Mouse (Mus musculus) myocyte (in vitro differentiated cells): ENCODE results near the gene Slc22a3. TPM values are rescaled to one million over a fixed set of nuclear protein-coding genes. Genes with fewer than 3 reads are reported as not detected.

ENCODE experiments used
- H3K27me3 ChIP-seq: one replicate; pipeline ENCODE4 v1.6.1; 2011; ENCODE audit not compliant: control insufficient read depth, insufficient read depth, insufficient read length
- H3K36me3 ChIP-seq: one replicate; pipeline ENCODE4 v1.6.1; 2011; ENCODE audit not compliant: control insufficient read depth, insufficient read depth
- H3K4me2 ChIP-seq: one replicate; pipeline ENCODE4 v1.6.1; 2011; ENCODE audit warnings: low read depth, control low read depth
- H3K4me3 ChIP-seq: one replicate; pipeline ENCODE4 v1.5.1; 2011; ENCODE audit warnings: mild to moderate bottlenecking, control low read depth, moderate library complexity
- H3K79me2 ChIP-seq: one replicate; pipeline ENCODE4 v1.6.1; 2011; ENCODE audit not compliant: control insufficient read depth, insufficient read depth
- H3ac ChIP-seq: one replicate; pipeline ENCODE4 v1.6.1; 2011; ENCODE audit not compliant: control insufficient read depth, insufficient read length
- CEBPB ChIP-seq: IDR thresholded peaks from 2 replicates; pipeline ENCODE4 v1.6.1; 2011; ENCODE audit warnings: mild to moderate bottlenecking, moderate library complexity; ENCODE audit not compliant: poor library complexity, insufficient read depth, severe bottlenecking
- E2F4 ChIP-seq: IDR thresholded peaks from one replicate; pipeline ENCODE4 v1.6.1; 2011; ENCODE audit warnings: mild to moderate bottlenecking, control low read depth, moderate library complexity; ENCODE audit not compliant: insufficient read depth
- MAX ChIP-seq: IDR thresholded peaks from one replicate; pipeline ENCODE4 v1.6.1; 2011; ENCODE audit warnings: low read depth, mild to moderate bottlenecking, control low read depth
- MYOD1 ChIP-seq, 3 experiments: IDR thresholded peaks; one replicate each; pipeline ENCODE4 v1.6.1; 2011; ENCODE audit warnings: control low read depth in 2 of 3, low read depth in 2 of 3, mild to moderate bottlenecking in 2 of 3, moderate library complexity in 1 of 3; ENCODE audit not compliant: insufficient read length in 2 of 3, control insufficient read depth in 1 of 3
- MYOG ChIP-seq, 3 experiments: IDR thresholded peaks; one replicate each; pipeline ENCODE4 v1.6.1; 2011; ENCODE audit warnings: control low read depth in 2 of 3, low read depth in 2 of 3, mild to moderate bottlenecking in 2 of 3; ENCODE audit not compliant: insufficient read length in 2 of 3, control insufficient read depth in 1 of 3, insufficient read depth in 1 of 3
- POLR2A ChIP-seq: IDR thresholded peaks from one replicate; pipeline ENCODE4 v1.6.1; 2011; ENCODE audit warnings: low read depth, mild to moderate bottlenecking, control low read depth, moderate library complexity; ENCODE audit not compliant: insufficient read length
- POLR2AphosphoS2 ChIP-seq: IDR thresholded peaks from one replicate; pipeline ENCODE4 v1.6.1; 2011; ENCODE audit warnings: low read depth, control low read depth; ENCODE audit not compliant: insufficient read length
- REST ChIP-seq: IDR thresholded peaks from one replicate; pipeline ENCODE4 v1.6.1; 2011; ENCODE audit warnings: mild to moderate bottlenecking, control low read depth, moderate library complexity; ENCODE audit not compliant: insufficient read depth, insufficient read length
- SRF ChIP-seq: IDR thresholded peaks from one replicate; pipeline ENCODE4 v1.6.1; 2011; ENCODE audit warnings: low read depth; ENCODE audit not compliant: control insufficient read depth, insufficient read length
- TCF12 ChIP-seq: IDR thresholded peaks from one replicate; pipeline ENCODE4 v1.6.1; 2011; ENCODE audit warnings: mild to moderate bottlenecking, control low read depth; ENCODE audit not compliant: poor library complexity, insufficient read depth, severe bottlenecking
- TCF3 ChIP-seq: IDR thresholded peaks from one replicate; pipeline ENCODE4 v1.6.1; 2011; ENCODE audit warnings: low read depth, control low read depth; ENCODE audit not compliant: insufficient read length
- USF1 ChIP-seq: IDR thresholded peaks from one replicate; pipeline ENCODE4 v1.6.1; 2011; ENCODE audit warnings: low read depth, mild to moderate bottlenecking, control low read depth, moderate library complexity
- polyA plus RNA-seq: library from polyadenylated mRNA; unstranded; fragments of >200 nt; fragmentation: generic; extraction: Trizol; gene quantifications from one replicate; pipeline ENCODE4 v1.2.1, GENCODE M21; 2012; ENCODE audit warnings: missing spikeins

Slc22a3 gene
- polyA plus RNA-seq, 1 experiment: not detected

DNA sequence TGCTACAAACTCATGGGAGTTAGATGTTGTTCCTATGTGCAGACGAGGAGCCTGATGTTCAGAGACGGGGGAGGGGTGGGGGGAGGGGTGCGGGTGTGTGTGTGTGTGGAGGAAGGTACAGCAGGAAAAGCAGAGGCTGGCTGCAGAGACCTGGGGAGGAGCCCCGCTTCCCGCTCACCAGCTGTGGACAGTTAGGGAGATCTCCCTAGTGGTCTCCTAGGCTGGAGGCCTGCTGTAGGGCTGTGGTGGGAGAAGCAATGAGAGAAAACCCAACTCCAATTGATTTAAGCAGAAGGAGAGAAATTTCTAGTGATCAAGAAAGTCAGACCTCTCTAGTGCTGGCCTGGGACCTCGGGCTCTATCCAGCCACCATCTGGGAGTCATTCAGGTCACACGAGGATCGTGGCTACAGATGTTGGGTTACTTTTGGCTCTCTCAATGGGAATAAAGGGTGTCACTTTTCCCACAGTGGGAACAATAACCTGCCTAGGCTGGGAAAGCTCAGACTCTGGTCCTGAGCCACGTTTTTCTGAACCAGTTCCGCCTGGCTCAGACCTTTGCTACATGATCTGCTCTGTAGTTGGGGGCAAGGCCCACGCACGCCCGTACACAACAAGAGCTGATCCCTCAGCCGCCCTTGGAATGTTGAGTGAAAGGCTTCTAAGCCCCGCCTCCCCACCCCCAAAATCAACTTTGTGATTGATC, 92.3 kb downstream of the Slc22a3 start:
- TF ChIP-seq REST (no peak), MYOG (IDR thresholded peaks at IDR 0.05; ENCODE audit: control insufficient read depth in 1 of 3, insufficient read depth in 1 of 3, insufficient read length in 2 of 3, low read depth in 2 of 3) (no peak)
- no peak overlapping the region for H3K4me2 ChIP-seq
- no peaks in the 10 kb centered on the region for H3K36me3 ChIP-seq
- no peaks in the 10 kb centered on the region for H3K79me2 ChIP-seq
- no peak overlapping the region for H3K4me3 ChIP-seq
- peaks cover 43% of the 10 kb centered on the region for H3K27me3 ChIP-seq
- no peak overlapping the region for H3ac ChIP-seq

DNA sequence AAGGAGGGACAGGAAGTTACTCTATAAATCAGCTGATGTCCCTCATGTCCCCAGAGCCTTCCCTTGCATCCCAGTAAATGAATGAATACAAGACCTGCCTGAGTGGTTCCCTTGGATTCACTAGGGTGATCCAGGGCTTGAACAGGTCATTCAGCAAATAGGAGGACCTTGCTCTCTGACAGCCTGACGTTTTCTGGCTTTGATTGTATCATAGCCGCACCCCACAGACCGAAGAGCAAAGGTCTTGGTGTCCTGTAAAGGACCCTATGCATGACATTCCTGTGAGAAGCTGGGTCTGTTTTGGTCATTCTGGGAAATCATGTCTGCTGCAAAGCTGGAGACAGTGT, 94.6 kb downstream of the Slc22a3 start:
- Histone ChIP-seq H3K4me2 (no peak overlapping the region), H3K36me3 (no peaks in the 10 kb centered on the region), H3K79me2 (no peaks in the 10 kb centered on the region), H3K4me3 (no peak overlapping the region), H3K27me3 (peaks cover 25% of the 10 kb centered on the region), H3ac (no peak overlapping the region)
- no peak for TF ChIP-seq TCF12

DNA sequence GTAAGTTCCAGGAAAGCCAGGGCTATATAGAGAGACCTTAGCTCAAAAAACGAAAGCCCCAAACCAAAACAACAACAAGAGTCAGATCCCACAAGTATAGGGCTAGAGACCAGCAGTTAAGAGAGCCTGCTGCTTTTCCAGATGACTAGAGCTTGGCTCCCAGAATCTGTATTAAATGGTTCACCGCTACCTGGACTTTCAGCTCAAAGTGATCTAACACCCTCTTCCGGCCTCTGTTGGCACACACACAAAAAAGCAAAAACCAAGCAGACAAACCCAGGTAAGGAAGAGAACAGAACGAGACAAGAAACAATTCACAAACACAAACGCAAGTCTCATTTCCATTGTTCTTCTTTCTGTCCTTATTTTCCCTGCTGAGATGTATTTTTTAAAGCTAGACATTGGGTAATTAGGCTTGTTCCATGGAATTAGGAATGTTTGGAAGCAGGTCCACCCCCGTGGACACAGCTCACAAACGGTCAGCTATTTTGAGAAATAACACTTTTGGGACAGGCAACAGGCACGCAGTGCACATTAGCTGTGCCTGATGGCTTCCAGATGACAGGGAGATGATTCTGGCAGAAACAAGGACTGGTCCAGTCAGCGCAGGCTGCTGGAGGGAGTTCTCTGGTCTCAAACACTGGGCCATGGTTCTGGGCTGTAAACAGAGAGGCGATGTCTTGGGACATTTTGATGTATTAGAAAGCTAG, 95.2 kb downstream of the Slc22a3 start:
- Histone ChIP-seq H3K79me2 (no peaks in the 10 kb centered on the region), H3ac (no peak overlapping the region), H3K4me2 (no peak overlapping the region), H3K27me3 (peaks cover 20% of the 10 kb centered on the region), H3K36me3 (no peaks in the 10 kb centered on the region), H3K4me3 (no peak overlapping the region)
- TF ChIP-seq POLR2AphosphoS2 (no peak), SRF (no peak), CEBPB (no peak), MAX (no peak), REST (no peak), TCF3 (no peak), USF1 (no peak), MYOD1 (IDR thresholded peaks at IDR 0.05; ENCODE audit: control insufficient read depth in 1 of 3, insufficient read length in 2 of 3, low read depth in 2 of 3) (no peak), MYOG (IDR thresholded peaks at IDR 0.05; ENCODE audit: control insufficient read depth in 1 of 3, insufficient read depth in 1 of 3, insufficient read length in 2 of 3, low read depth in 2 of 3) (no peak), POLR2A (no peak), E2F4 (no peak), TCF12 (no peak)

DNA sequence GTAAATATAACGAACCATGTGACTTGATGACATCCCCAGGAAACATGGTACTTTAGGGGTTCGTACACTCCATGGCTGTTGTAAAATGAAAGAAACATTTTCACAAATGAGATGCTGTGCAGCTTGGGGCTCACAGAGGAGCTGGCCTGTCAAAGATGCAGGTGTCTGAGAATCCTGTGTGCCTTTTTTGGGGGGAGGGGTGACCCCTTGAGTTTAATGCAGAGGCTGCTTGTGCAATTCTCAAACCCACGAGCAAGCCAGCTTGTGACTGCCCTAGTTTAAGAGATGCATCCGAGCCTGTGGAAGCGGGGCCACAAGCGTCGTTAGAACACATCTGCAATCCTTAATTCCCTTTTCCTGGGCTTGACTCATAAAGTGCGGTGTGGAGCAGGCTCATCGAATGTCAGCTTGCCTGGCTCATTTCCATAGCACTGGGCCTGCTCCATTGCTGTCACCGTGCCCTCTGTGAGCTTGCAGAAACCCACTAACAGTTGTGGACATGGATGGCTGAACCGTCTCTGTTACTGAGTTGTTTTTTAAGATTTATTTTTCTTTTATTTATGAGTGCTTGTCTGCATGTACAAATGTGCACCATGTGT, 98.1 kb downstream of the Slc22a3 start:
- no peak overlapping the region for H3ac ChIP-seq
- H3K4me3 ChIP-seq: no peak overlapping the region
- no peak overlapping the region for H3K4me2 ChIP-seq
- peaks cover 18% of the 10 kb centered on the region for H3K27me3 ChIP-seq
- H3K36me3 ChIP-seq: no peaks in the 10 kb centered on the region
- no peak for TF ChIP-seq E2F4
- no peak for TF ChIP-seq MAX
- TF ChIP-seq SRF: no peak
- no peak for TF ChIP-seq TCF3
- TF ChIP-seq MYOD1 (IDR thresholded peaks at IDR 0.05; ENCODE audit: control insufficient read depth in 1 of 3, insufficient read length in 2 of 3, low read depth in 2 of 3): no peak
- no peak for TF ChIP-seq POLR2A
- no peak for TF ChIP-seq MYOG (IDR thresholded peaks at IDR 0.05; ENCODE audit: control insufficient read depth in 1 of 3, insufficient read depth in 1 of 3, insufficient read length in 2 of 3, low read depth in 2 of 3)
- no peak for TF ChIP-seq TCF12
- no peak for TF ChIP-seq POLR2AphosphoS2
- no peak for TF ChIP-seq USF1
- TF ChIP-seq REST: no peak
- no peak for TF ChIP-seq CEBPB
- no peaks in the 10 kb centered on the region for H3K79me2 ChIP-seq

DNA sequence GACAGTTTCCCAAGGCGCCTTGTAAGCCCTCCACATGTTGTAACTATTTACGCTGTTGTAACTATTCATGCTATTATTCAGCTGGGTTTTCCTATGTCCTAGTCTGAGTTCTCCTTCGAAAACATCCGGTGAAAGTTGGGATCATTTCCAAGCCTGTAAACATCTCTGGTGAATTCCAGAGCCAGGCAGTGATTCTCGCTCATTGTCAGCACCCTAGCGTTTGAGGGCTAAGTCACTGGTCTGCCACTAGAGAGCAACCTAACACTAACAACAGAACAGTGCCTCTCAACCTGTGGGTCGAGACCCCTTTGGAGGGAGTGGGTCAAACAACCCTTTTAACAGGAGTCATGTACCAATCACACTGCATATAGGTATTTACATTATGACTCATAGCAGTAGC, 104.1 kb downstream of the Slc22a3 start:
- H3K4me3 ChIP-seq: no peak overlapping the region
- H3K27me3 ChIP-seq: no peaks in the 10 kb centered on the region
- no peak for TF ChIP-seq POLR2AphosphoS2
- TF ChIP-seq TCF3: no peak
- no peak for TF ChIP-seq MYOG (IDR thresholded peaks at IDR 0.05; ENCODE audit: control insufficient read depth in 1 of 3, insufficient read depth in 1 of 3, insufficient read length in 2 of 3, low read depth in 2 of 3)
- TF ChIP-seq REST: no peak
- no peak for TF ChIP-seq USF1
- TF ChIP-seq MAX: no peak
- no peak for TF ChIP-seq MYOD1 (IDR thresholded peaks at IDR 0.05; ENCODE audit: control insufficient read depth in 1 of 3, insufficient read length in 2 of 3, low read depth in 2 of 3)
- TF ChIP-seq TCF12: no peak
- no peak for TF ChIP-seq SRF
- TF ChIP-seq CEBPB: no peak
- no peak for TF ChIP-seq E2F4
- no peak for TF ChIP-seq POLR2A
- no peak overlapping the region for H3ac ChIP-seq
- no peaks in the 10 kb centered on the region for H3K36me3 ChIP-seq
- H3K4me2 ChIP-seq: no peak overlapping the region
- no peaks in the 10 kb centered on the region for H3K79me2 ChIP-seq
